Mouse (Mus musculus) ES-Bruce4 (cell line): ENCODE results near the gene Pkd2.

Source experiments
- CTCF ChIP-seq: IDR thresholded peaks from one replicate; pipeline ENCODE4 v1.8.1; 2011; ENCODE audit warnings: low read depth, low read length
- EP300 ChIP-seq: IDR thresholded peaks from 2 replicates; pipeline ENCODE4 v1.6.1; 2011; ENCODE audit warnings: low read depth, low read length; ENCODE audit not compliant: insufficient read depth

DNA sequence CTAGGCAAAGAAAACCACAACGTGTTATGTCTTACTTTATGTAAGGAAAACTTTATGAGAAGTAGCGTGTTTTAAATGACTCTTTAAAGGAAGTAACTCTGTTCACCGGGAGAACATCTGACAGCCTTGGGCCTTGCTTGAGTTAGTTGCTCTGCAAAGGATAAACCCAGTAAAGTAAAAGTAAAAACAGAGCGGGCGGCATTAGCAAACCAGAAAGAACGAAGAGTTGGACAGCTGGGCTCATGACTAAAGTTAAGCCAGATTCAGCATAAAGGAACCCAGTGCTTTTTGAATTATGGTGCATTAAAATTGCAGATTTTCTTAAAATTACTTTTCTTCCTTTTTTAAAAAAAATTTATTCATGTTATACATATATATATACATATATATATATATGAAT lies 4.7 kb upstream of the Pkd2 start:
- no peak for TF ChIP-seq CTCF
- no peak for TF ChIP-seq EP300
